Mouse (Mus musculus): ENCODE data around the gene Phldb2. TPM values are rescaled to one million over a fixed set of nuclear protein-coding genes. Genes with fewer than 3 reads are reported as not detected.

Gene Phldb2
- polyA plus RNA-seq, 1 experiment from 2014 or later: 6.8 TPM

GRCm38 (mm10) chr16:45976251-45976650 lies 22.9 kb upstream of the Phldb2 start:
- no peaks in the 10 kb centered on the region for H3K27me3 ChIP-seq (replicated peaks; ENCODE audit: control insufficient read depth, insufficient read depth, low read length)
- H3K36me3 ChIP-seq (ENCODE audit: control insufficient read depth, insufficient read depth, low read length): no peaks in the 10 kb centered on the region
- H3K9ac ChIP-seq (ENCODE audit: low read depth, low read length): no peak overlapping the region
- WGBS: 55% methylated on average over 1 of the region's 1 CpGs
- no peak for ATAC-seq
- no peaks in the 10 kb centered on the region for H3K9me3 ChIP-seq (ENCODE audit: control insufficient read depth, low read length)
- no peak overlapping the region for H3K4me2 ChIP-seq (ENCODE audit: low read length)
- no peak overlapping the region for H3K4me3 ChIP-seq (ENCODE audit: low read length)
- H3K4me1 ChIP-seq (ENCODE audit: control insufficient read depth, insufficient read depth, low read depth, low read length): no peaks in the 10 kb centered on the region
- no peak overlapping the region for H3K27ac ChIP-seq (ENCODE audit: low read depth, low read length)

- no peaks in the 10 kb centered on the region for H3K36me3 ChIP-seq (ENCODE audit: control insufficient read depth, insufficient read depth, low read length)
- H3K27me3 ChIP-seq (replicated peaks; ENCODE audit: control insufficient read depth, insufficient read depth, low read length): no peaks in the 10 kb centered on the region
- no peaks in the 10 kb centered on the region for H3K4me1 ChIP-seq (ENCODE audit: control insufficient read depth, insufficient read depth, low read depth, low read length)
- no peak for ATAC-seq
- no peak overlapping the region for H3K27ac ChIP-seq (ENCODE audit: low read depth, low read length)
- H3K4me2 ChIP-seq (ENCODE audit: low read length): no peak overlapping the region
- H3K4me3 ChIP-seq (ENCODE audit: low read length): no peak overlapping the region
- H3K9ac ChIP-seq (ENCODE audit: low read depth, low read length): no peak overlapping the region
- H3K9me3 ChIP-seq (ENCODE audit: control insufficient read depth, low read length): no peaks in the 10 kb centered on the region
- 64% methylated on average over 9 of the region's 9 CpGs for WGBS
These were observed 20.7 kb upstream of the Phldb2 start for GRCm38 (mm10) chr16:45973959-45974686.

- H3K4me3 ChIP-seq (ENCODE audit: low read length): no peak overlapping the region
- H3K9ac ChIP-seq (ENCODE audit: low read depth, low read length): no peak overlapping the region
- no peak for ATAC-seq
- no peaks in the 10 kb centered on the region for H3K27me3 ChIP-seq (replicated peaks; ENCODE audit: control insufficient read depth, insufficient read depth, low read length)
- H3K9me3 ChIP-seq (ENCODE audit: control insufficient read depth, low read length): no peaks in the 10 kb centered on the region
- H3K27ac ChIP-seq (ENCODE audit: low read depth, low read length): no peak overlapping the region
- 92% methylated on average over 2 of the region's 2 CpGs for WGBS
- no peaks in the 10 kb centered on the region for H3K4me1 ChIP-seq (ENCODE audit: control insufficient read depth, insufficient read depth, low read depth, low read length)
- H3K4me2 ChIP-seq (ENCODE audit: low read length): no peak overlapping the region
- H3K36me3 ChIP-seq (ENCODE audit: control insufficient read depth, insufficient read depth, low read length): no peaks in the 10 kb centered on the region
These were observed 16.8 kb upstream of the Phldb2 start for GRCm38 (mm10) chr16:45970187-45970586.

- ATAC-seq: no peak
- Histone ChIP-seq H3K9me3 (ENCODE audit: control insufficient read depth, low read length) (no peaks in the 10 kb centered on the region), H3K4me3 (ENCODE audit: low read length) (no peak overlapping the region), H3K9ac (ENCODE audit: low read depth, low read length) (no peak overlapping the region), H3K4me1 (ENCODE audit: control insufficient read depth, insufficient read depth, low read depth, low read length) (no peaks in the 10 kb centered on the region), H3K27me3 (replicated peaks; ENCODE audit: control insufficient read depth, insufficient read depth, low read length) (no peaks in the 10 kb centered on the region), H3K36me3 (ENCODE audit: control insufficient read depth, insufficient read depth, low read length) (no peaks in the 10 kb centered on the region), H3K4me2 (ENCODE audit: low read length) (no peak overlapping the region), H3K27ac (ENCODE audit: low read depth, low read length) (no peak overlapping the region)
- WGBS: 65% methylated on average over 5 of the region's 5 CpGs
These were observed 15.3 kb upstream of the Phldb2 start for GRCm38 (mm10) chr16:45968716-45969115.

GRCm38 (mm10) chr16:45967471-45967870 lies 14.1 kb upstream of the Phldb2 start:
- H3K4me1 ChIP-seq (ENCODE audit: control insufficient read depth, insufficient read depth, low read depth, low read length): no peaks in the 10 kb centered on the region
- H3K27ac ChIP-seq (ENCODE audit: low read depth, low read length): no peak overlapping the region
- H3K4me3 ChIP-seq (ENCODE audit: low read length): no peak overlapping the region
- H3K9me3 ChIP-seq (ENCODE audit: control insufficient read depth, low read length): no peaks in the 10 kb centered on the region
- no peak overlapping the region for H3K4me2 ChIP-seq (ENCODE audit: low read length)
- WGBS: 16% methylated on average over 7 of the region's 7 CpGs
- peak; percentile 89 for ATAC-seq
- H3K27me3 ChIP-seq (replicated peaks; ENCODE audit: control insufficient read depth, insufficient read depth, low read length): no peaks in the 10 kb centered on the region
- H3K9ac ChIP-seq (ENCODE audit: low read depth, low read length): no peak overlapping the region
- H3K36me3 ChIP-seq (ENCODE audit: control insufficient read depth, insufficient read depth, low read length): no peaks in the 10 kb centered on the region; the same call in 1 of the 2 replicates

GRCm38 (mm10) chr16:45966604-45967003 lies 13.2 kb upstream of the Phldb2 start:
- Histone ChIP-seq H3K36me3 (ENCODE audit: control insufficient read depth, insufficient read depth, low read length) (no peaks in the 10 kb centered on the region; the same call in 1 of the 2 replicates), H3K27ac (ENCODE audit: low read depth, low read length) (no peak overlapping the region), H3K9ac (ENCODE audit: low read depth, low read length) (no peak overlapping the region), H3K27me3 (replicated peaks; ENCODE audit: control insufficient read depth, insufficient read depth, low read length) (no peaks in the 10 kb centered on the region), H3K4me1 (ENCODE audit: control insufficient read depth, insufficient read depth, low read depth, low read length) (no peaks in the 10 kb centered on the region), H3K9me3 (ENCODE audit: control insufficient read depth, low read length) (no peaks in the 10 kb centered on the region), H3K4me2 (ENCODE audit: low read length) (no peak overlapping the region), H3K4me3 (ENCODE audit: low read length) (no peak overlapping the region)
- WGBS: 80% methylated on average over 5 of the region's 5 CpGs
- no peak for ATAC-seq

GRCm38 (mm10) chr16:45964777-45965176 lies 11.4 kb upstream of the Phldb2 start:
- 90% methylated on average over 6 of the region's 6 CpGs for WGBS
- H3K27ac ChIP-seq (ENCODE audit: low read depth, low read length): no peak overlapping the region
- no peak for ATAC-seq
- no peak overlapping the region for H3K4me2 ChIP-seq (ENCODE audit: low read length)
- no peak overlapping the region for H3K9ac ChIP-seq (ENCODE audit: low read depth, low read length)
- H3K36me3 ChIP-seq (ENCODE audit: control insufficient read depth, insufficient read depth, low read length): no peaks in the 10 kb centered on the region; the same call in 1 of the 2 replicates
- no peaks in the 10 kb centered on the region for H3K4me1 ChIP-seq (ENCODE audit: control insufficient read depth, insufficient read depth, low read depth, low read length)
- H3K4me3 ChIP-seq (ENCODE audit: low read length): no peak overlapping the region
- no peaks in the 10 kb centered on the region for H3K9me3 ChIP-seq (ENCODE audit: control insufficient read depth, low read length)
- no peaks in the 10 kb centered on the region for H3K27me3 ChIP-seq (replicated peaks; ENCODE audit: control insufficient read depth, insufficient read depth, low read length)

GRCm38 (mm10) chr16:45963837-45964236 lies 10.4 kb upstream of the Phldb2 start:
- no peak overlapping the region for H3K9ac ChIP-seq (ENCODE audit: low read depth, low read length)
- no peaks in the 10 kb centered on the region for H3K9me3 ChIP-seq (ENCODE audit: control insufficient read depth, low read length)
- no peaks in the 10 kb centered on the region for H3K4me1 ChIP-seq (ENCODE audit: control insufficient read depth, insufficient read depth, low read depth, low read length)
- no peaks in the 10 kb centered on the region for H3K27me3 ChIP-seq (replicated peaks; ENCODE audit: control insufficient read depth, insufficient read depth, low read length)
- no peak overlapping the region for H3K4me2 ChIP-seq (ENCODE audit: low read length)
- WGBS: 90% methylated on average over 8 of the region's 8 CpGs
- H3K27ac ChIP-seq (ENCODE audit: low read depth, low read length): no peak overlapping the region
- H3K4me3 ChIP-seq (ENCODE audit: low read length): no peak overlapping the region
- no peak for ATAC-seq
- H3K36me3 ChIP-seq (ENCODE audit: control insufficient read depth, insufficient read depth, low read length): no peaks in the 10 kb centered on the region; the same call in 1 of the 2 replicates

- no peak overlapping the region for H3K4me3 ChIP-seq (ENCODE audit: low read length)
- no peaks in the 10 kb centered on the region for H3K27me3 ChIP-seq (replicated peaks; ENCODE audit: control insufficient read depth, insufficient read depth, low read length)
- no peak for ATAC-seq
- no peaks in the 10 kb centered on the region for H3K4me1 ChIP-seq (ENCODE audit: control insufficient read depth, insufficient read depth, low read depth, low read length)
- no peaks in the 10 kb centered on the region; the same call in 1 of the 2 replicates for H3K36me3 ChIP-seq (ENCODE audit: control insufficient read depth, insufficient read depth, low read length)
- no peaks in the 10 kb centered on the region for H3K9me3 ChIP-seq (ENCODE audit: control insufficient read depth, low read length)
- no peak overlapping the region for H3K4me2 ChIP-seq (ENCODE audit: low read length)
- WGBS: 63% methylated on average over 5 of the region's 5 CpGs
- H3K9ac ChIP-seq (ENCODE audit: low read depth, low read length): no peak overlapping the region
- H3K27ac ChIP-seq (ENCODE audit: low read depth, low read length): no peak overlapping the region
These were observed 9.7 kb upstream of the Phldb2 start for GRCm38 (mm10) chr16:45963088-45963487.
